Mouse (Mus musculus): ENCODE measurements at regions not wholly inside any gene's neighbourhood (a gene's known extent, or its start where the extent isn't known, plus 50 kb on each side); places are given as distances from the start of the nearest gene placed in this dataset.

DNA sequence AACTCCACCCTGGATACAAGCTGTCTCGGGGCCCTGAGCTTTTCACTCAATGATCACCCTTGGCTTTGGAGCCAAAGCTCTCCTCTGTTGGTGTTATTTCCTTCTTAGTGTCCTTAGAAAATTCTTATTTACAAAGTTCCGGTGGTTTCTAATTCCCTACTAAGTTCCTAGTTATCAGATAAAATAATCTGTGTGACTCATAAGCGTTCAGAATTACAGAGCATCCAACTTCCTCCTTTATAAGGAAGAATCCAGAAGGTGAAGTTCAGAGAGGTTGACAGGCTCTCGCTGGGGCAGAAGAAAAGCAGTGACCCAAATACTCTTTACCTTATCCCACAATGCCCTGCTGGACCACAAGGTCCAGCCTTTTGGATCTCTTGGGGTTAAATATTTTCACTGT lies 135.7 kb upstream of the Krr1 start:
- H3K4me1 ChIP-seq (ENCODE audit: control insufficient read depth, insufficient read depth, low read length): no peaks in the 10 kb centered on the region
- H3K4me3 ChIP-seq (ENCODE audit: low read length): no peak overlapping the region
- WGBS: 73% methylated on average over 4 of the region's 4 CpGs
- H3K9ac ChIP-seq (ENCODE audit: low read length): no peak overlapping the region
- no peaks in the 10 kb centered on the region for H3K36me3 ChIP-seq (ENCODE audit: control insufficient read depth, insufficient read depth)
- no peak overlapping the region for H3K4me2 ChIP-seq (ENCODE audit: low read depth, low read length)
- no peak for ATAC-seq (replicated peaks; ENCODE audit: extremely low read depth, insufficient read depth, low FRiP score)
- H3K27me3 ChIP-seq (ENCODE audit: control insufficient read depth, insufficient read depth, low read length): no peaks in the 10 kb centered on the region
- H3K27ac ChIP-seq (ENCODE audit: low read length): no peak overlapping the region
- H3K9me3 ChIP-seq (replicated peaks; ENCODE audit: control insufficient read depth, low read length): no peaks in the 10 kb centered on the region

DNA sequence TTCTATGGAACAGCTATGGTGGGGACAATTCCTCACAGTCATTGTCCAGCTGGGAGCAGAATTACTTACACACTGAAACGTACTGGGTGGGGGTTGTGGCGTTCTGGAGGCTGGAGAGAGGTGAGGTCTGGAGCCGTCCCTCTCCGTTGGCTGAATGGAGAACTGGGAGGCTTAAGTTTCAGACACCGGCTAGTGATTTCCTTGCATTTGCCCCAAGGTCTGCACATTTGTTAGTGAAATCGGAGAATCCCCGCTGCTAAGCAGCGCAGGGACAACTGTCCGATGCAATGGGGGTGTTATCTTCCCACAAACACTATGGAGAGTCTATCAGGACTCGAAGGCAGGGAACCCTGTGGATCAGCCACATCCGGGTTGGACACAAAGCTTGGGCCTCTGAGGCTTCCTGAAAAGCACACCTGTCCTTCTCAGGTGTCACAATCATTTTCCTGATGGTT lies 130.1 kb upstream of the Krr1 start:
- peak; percentile 37 for ATAC-seq (replicated peaks; ENCODE audit: extremely low read depth, insufficient read depth, low FRiP score)
- no peaks in the 10 kb centered on the region for H3K27me3 ChIP-seq (ENCODE audit: control insufficient read depth, insufficient read depth, low read length)
- no peaks in the 10 kb centered on the region for H3K9me3 ChIP-seq (replicated peaks; ENCODE audit: control insufficient read depth, low read length)
- H3K9ac ChIP-seq (ENCODE audit: low read length): no peak overlapping the region
- 55% methylated on average over 11 of the region's 11 CpGs for WGBS
- H3K4me1 ChIP-seq (ENCODE audit: control insufficient read depth, insufficient read depth, low read length): no peaks in the 10 kb centered on the region
- no peaks in the 10 kb centered on the region for H3K36me3 ChIP-seq (ENCODE audit: control insufficient read depth, insufficient read depth)
- no peak overlapping the region for H3K27ac ChIP-seq (ENCODE audit: low read length)
- no peak overlapping the region for H3K4me2 ChIP-seq (ENCODE audit: low read depth, low read length)
- H3K4me3 ChIP-seq (ENCODE audit: low read length): no peak overlapping the region

DNA sequence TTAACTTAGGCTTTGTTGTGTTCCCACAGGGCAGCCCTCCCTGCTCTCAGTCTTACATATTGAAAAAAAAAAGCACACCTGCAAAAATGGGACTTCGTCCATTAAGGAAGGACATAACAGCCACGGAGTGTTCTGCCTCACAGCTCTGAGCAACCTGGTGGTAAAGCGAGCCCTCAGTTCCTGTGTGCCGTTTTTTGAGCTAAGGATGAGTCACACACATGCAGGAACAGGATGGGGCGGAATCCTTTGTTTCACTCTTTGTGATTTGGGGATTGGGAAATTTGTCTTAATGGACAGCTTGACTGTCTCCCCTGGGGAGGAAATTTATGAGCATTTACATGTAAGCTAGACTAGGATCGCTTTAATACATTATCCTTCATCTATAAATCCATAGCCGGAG lies 129.6 kb upstream of the Krr1 start:
- WGBS: 69% methylated on average over 7 of the region's 7 CpGs
- H3K4me1 ChIP-seq (ENCODE audit: control insufficient read depth, insufficient read depth, low read length): no peaks in the 10 kb centered on the region
- H3K9ac ChIP-seq (ENCODE audit: low read length): no peak overlapping the region
- ATAC-seq (replicated peaks; ENCODE audit: extremely low read depth, insufficient read depth, low FRiP score): no peak
- H3K4me3 ChIP-seq (ENCODE audit: low read length): no peak overlapping the region
- H3K9me3 ChIP-seq (replicated peaks; ENCODE audit: control insufficient read depth, low read length): no peaks in the 10 kb centered on the region
- H3K36me3 ChIP-seq (ENCODE audit: control insufficient read depth, insufficient read depth): no peaks in the 10 kb centered on the region
- no peak overlapping the region for H3K27ac ChIP-seq (ENCODE audit: low read length)
- H3K4me2 ChIP-seq (ENCODE audit: low read depth, low read length): no peak overlapping the region
- no peaks in the 10 kb centered on the region for H3K27me3 ChIP-seq (ENCODE audit: control insufficient read depth, insufficient read depth, low read length)

DNA sequence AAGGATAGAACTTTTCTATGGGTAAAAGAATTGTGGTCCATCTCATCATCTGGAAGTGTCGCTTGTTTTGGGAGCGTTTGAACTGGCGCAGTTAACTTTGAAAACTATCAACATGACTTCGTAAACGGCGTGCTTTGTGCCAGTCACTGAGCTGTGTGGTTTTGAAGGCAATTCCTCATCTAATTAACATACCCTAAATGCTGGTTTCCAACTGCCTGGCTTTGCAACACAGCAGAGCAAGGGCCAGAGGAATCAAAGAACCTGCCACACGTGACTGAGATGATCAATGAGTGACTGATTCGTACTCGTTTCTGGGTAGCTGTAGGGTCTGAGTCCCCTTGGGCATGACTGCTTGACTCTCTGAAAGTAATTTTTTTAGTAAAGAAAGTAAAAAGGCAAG lies 129.2 kb upstream of the Krr1 start:
- H3K4me2 ChIP-seq (ENCODE audit: low read depth, low read length): no peak overlapping the region
- no peak for ATAC-seq (replicated peaks; ENCODE audit: extremely low read depth, insufficient read depth, low FRiP score)
- H3K9ac ChIP-seq (ENCODE audit: low read length): no peak overlapping the region
- WGBS: 78% methylated on average over 9 of the region's 9 CpGs
- no peak overlapping the region for H3K4me3 ChIP-seq (ENCODE audit: low read length)
- H3K36me3 ChIP-seq (ENCODE audit: control insufficient read depth, insufficient read depth): no peaks in the 10 kb centered on the region
- no peak overlapping the region for H3K27ac ChIP-seq (ENCODE audit: low read length)
- H3K4me1 ChIP-seq (ENCODE audit: control insufficient read depth, insufficient read depth, low read length): no peaks in the 10 kb centered on the region
- no peaks in the 10 kb centered on the region for H3K9me3 ChIP-seq (replicated peaks; ENCODE audit: control insufficient read depth, low read length)
- no peaks in the 10 kb centered on the region for H3K27me3 ChIP-seq (ENCODE audit: control insufficient read depth, insufficient read depth, low read length)

DNA sequence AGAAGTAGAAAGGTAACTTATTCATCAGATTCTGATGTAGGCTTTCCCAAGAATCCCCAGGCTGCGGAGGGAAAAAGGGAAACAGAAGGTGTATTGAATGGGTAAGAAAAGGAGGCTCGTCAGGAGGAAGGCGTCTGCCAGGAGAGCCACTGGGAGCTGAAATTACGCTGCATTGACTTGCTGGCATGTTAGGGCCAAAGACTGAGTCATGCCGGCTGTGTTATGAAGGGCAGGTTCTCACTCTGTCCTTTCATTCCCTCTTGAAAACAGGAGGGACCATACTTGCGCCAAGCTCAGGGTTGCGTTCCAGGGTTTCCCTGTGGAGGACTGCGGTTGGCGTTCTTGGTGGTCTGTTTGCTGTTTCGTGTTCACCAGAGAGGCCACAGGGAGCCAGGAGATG lies 128.3 kb upstream of the Krr1 start:
- no peak overlapping the region for H3K27ac ChIP-seq (ENCODE audit: low read length)
- no peaks in the 10 kb centered on the region for H3K9me3 ChIP-seq (replicated peaks; ENCODE audit: control insufficient read depth, low read length)
- H3K4me1 ChIP-seq (ENCODE audit: control insufficient read depth, insufficient read depth, low read length): no peaks in the 10 kb centered on the region
- 94% methylated on average over 10 of the region's 10 CpGs for WGBS
- no peak for ATAC-seq (replicated peaks; ENCODE audit: extremely low read depth, insufficient read depth, low FRiP score)
- H3K4me3 ChIP-seq (ENCODE audit: low read length): no peak overlapping the region
- H3K36me3 ChIP-seq (ENCODE audit: control insufficient read depth, insufficient read depth): no peaks in the 10 kb centered on the region
- no peak overlapping the region for H3K4me2 ChIP-seq (ENCODE audit: low read depth, low read length)
- H3K9ac ChIP-seq (ENCODE audit: low read length): no peak overlapping the region
- H3K27me3 ChIP-seq (ENCODE audit: control insufficient read depth, insufficient read depth, low read length): no peaks in the 10 kb centered on the region

DNA sequence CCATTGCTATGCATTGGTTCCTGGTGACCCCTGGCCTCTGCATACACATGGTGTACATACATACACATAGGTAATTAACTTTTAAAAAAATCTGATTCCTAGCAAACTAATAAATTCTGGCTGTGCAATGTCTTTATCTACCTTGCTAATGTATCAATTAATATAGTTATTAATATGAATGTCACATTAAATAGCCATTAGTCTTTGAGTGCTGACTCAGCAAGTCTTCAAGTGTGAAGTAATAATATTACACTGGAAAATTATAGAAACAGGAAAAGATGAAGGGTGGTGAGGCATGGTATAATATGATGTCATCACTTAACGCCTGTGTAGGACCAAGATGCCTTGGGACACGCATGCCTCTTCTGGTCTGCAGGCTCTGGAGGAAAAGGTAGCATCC lies 126.5 kb upstream of the Krr1 start:
- no peaks in the 10 kb centered on the region for H3K27me3 ChIP-seq (ENCODE audit: control insufficient read depth, insufficient read depth, low read length)
- no peaks in the 10 kb centered on the region for H3K36me3 ChIP-seq (ENCODE audit: control insufficient read depth, insufficient read depth)
- no peak overlapping the region for H3K4me3 ChIP-seq (ENCODE audit: low read length)
- no peak for ATAC-seq (replicated peaks; ENCODE audit: extremely low read depth, insufficient read depth, low FRiP score)
- H3K9me3 ChIP-seq (replicated peaks; ENCODE audit: control insufficient read depth, low read length): no peaks in the 10 kb centered on the region
- WGBS: 92% methylated on average over 2 of the region's 2 CpGs
- no peak overlapping the region for H3K4me2 ChIP-seq (ENCODE audit: low read depth, low read length)
- H3K9ac ChIP-seq (ENCODE audit: low read length): no peak overlapping the region
- no peaks in the 10 kb centered on the region for H3K4me1 ChIP-seq (ENCODE audit: control insufficient read depth, insufficient read depth, low read length)
- H3K27ac ChIP-seq (ENCODE audit: low read length): no peak overlapping the region

DNA sequence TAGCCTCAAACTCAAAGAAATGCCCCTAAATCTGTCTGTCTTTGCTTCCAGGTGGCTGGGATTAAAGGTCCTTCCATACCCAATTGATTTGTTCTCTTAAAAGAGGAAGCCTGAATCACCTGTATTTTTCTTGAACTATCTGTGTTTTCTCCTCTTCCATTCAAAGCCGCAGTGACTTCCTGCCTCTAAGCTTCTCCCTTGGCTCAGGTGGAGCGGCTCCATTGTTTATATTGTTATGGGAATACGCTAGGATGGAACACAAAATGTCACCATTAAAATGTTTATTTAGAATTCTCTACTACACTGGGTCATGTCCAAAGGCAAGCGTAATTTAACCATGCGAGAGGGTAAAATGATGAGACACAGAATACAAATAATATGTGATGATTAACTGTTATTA lies 118.2 kb upstream of the Krr1 start:
- Histone ChIP-seq H3K9me3 (replicated peaks; ENCODE audit: control insufficient read depth, low read length) (no peaks in the 10 kb centered on the region), H3K4me3 (ENCODE audit: low read length) (no peak overlapping the region), H3K9ac (ENCODE audit: low read length) (no peak overlapping the region), H3K27ac (ENCODE audit: low read length) (no peak overlapping the region), H3K4me1 (ENCODE audit: control insufficient read depth, insufficient read depth, low read length) (no peaks in the 10 kb centered on the region), H3K4me2 (ENCODE audit: low read depth, low read length) (no peak overlapping the region), H3K27me3 (ENCODE audit: control insufficient read depth, insufficient read depth, low read length) (no peaks in the 10 kb centered on the region), H3K36me3 (ENCODE audit: control insufficient read depth, insufficient read depth) (no peaks in the 10 kb centered on the region)
- ATAC-seq (replicated peaks; ENCODE audit: extremely low read depth, insufficient read depth, low FRiP score): no peak
- 80% methylated on average over 5 of the region's 5 CpGs for WGBS

DNA sequence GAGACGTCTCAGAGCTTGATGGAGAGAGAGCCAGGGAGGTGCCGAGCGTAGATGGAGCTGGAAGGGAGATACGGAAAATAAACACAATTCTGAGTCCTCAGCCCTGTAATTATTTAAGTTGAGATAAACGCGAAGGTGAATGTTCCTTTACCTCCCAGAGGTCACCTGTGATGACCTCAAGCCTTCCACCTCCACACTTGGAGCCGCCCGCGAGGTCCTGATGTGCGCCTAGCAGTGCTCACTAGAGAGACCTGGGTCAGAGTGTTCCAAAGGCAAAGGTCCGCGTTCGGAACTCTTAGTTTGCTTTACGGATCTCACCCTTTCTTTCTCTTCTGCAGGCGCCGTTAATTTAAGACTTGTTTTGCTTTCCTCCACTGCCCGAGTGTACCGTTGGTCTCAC lies 117.0 kb upstream of the Krr1 start:
- 85% methylated on average over 18 of the region's 18 CpGs for WGBS
- H3K4me2 ChIP-seq (ENCODE audit: low read depth, low read length): no peak overlapping the region
- H3K27ac ChIP-seq (ENCODE audit: low read length): no peak overlapping the region
- H3K27me3 ChIP-seq (ENCODE audit: control insufficient read depth, insufficient read depth, low read length): no peaks in the 10 kb centered on the region
- H3K9me3 ChIP-seq (replicated peaks; ENCODE audit: control insufficient read depth, low read length): no peaks in the 10 kb centered on the region
- H3K4me3 ChIP-seq (ENCODE audit: low read length): no peak overlapping the region
- no peaks in the 10 kb centered on the region for H3K4me1 ChIP-seq (ENCODE audit: control insufficient read depth, insufficient read depth, low read length)
- no peak overlapping the region for H3K9ac ChIP-seq (ENCODE audit: low read length)
- no peaks in the 10 kb centered on the region for H3K36me3 ChIP-seq (ENCODE audit: control insufficient read depth, insufficient read depth)
- no peak for ATAC-seq (replicated peaks; ENCODE audit: extremely low read depth, insufficient read depth, low FRiP score)

DNA sequence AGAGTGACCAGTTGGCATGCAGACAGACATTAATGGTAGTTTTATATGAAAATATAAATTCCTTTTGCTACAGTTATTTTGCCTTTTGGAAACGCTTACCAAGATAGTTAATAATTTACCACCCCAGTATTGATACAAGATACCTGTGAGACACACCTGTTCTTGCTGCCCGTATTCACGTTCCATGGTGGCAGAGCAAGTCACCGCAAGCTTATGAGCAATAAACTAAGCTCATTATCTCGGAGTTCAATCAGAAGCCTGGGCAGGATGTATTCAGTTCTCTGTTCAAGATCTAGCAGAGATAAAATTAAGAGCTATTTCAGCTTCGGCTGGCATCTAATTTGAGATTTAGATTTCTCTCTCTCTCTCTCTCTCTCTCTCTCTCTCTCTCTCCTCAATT lies 114.1 kb upstream of the Krr1 start:
- ATAC-seq (replicated peaks; ENCODE audit: extremely low read depth, insufficient read depth, low FRiP score): no peak
- Histone ChIP-seq H3K4me1 (ENCODE audit: control insufficient read depth, insufficient read depth, low read length) (no peaks in the 10 kb centered on the region), H3K4me2 (ENCODE audit: low read depth, low read length) (no peak overlapping the region), H3K4me3 (ENCODE audit: low read length) (no peak overlapping the region), H3K9ac (ENCODE audit: low read length) (no peak overlapping the region), H3K9me3 (replicated peaks; ENCODE audit: control insufficient read depth, low read length) (no peaks in the 10 kb centered on the region), H3K27ac (ENCODE audit: low read length) (no peak overlapping the region), H3K27me3 (ENCODE audit: control insufficient read depth, insufficient read depth, low read length) (no peaks in the 10 kb centered on the region), H3K36me3 (ENCODE audit: control insufficient read depth, insufficient read depth) (no peaks in the 10 kb centered on the region)
- WGBS: 77% methylated on average over 6 of the region's 6 CpGs

DNA sequence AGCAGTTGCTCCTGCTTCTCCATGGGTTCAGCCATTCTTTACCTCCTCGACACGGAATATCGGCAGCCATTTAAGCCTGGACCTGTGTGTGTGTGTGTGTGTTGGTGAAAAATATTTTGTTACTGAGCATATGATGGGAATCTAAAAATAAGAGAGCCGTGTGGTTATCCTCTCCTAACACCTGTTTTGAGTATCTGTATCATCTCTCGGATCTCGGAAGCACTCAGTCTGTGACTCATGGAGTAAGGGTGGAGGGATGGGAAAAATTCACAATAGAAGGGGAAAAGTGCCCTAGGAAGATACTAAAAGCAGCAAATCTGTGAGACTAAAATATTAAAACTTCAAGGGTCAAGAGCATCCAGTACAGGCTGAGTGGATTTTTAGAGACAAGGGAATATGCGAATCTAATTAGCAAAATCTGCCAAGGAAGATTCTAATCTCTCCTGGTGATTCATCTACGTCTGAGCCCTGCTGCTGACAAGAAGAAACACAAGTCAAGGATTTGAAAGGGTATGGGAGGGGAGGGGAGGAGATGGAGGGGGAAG lies 107.1 kb upstream of the Krr1 start:
- 83% methylated on average over 8 of the region's 8 CpGs for WGBS
- 0 out of 2 replicates have a peak, but pooled peaks cover 3% of the 10 kb centered on the region for H3K9me3 ChIP-seq (replicated peaks; ENCODE audit: control insufficient read depth, low read length)
- H3K27me3 ChIP-seq (ENCODE audit: control insufficient read depth, insufficient read depth, low read length): no peaks in the 10 kb centered on the region

More for the DNA sequence above, 107.1 kb upstream of the Krr1 start:
- H3K9ac ChIP-seq (ENCODE audit: low read length): no peak overlapping the region
- no peak for ATAC-seq (replicated peaks; ENCODE audit: extremely low read depth, insufficient read depth, low FRiP score)
- peaks cover 4% of the 10 kb centered on the region; the same call in 1 of the 2 replicates for H3K4me1 ChIP-seq (ENCODE audit: control insufficient read depth, insufficient read depth, low read length)
- H3K27ac ChIP-seq (ENCODE audit: low read length): no peak overlapping the region
- no peak overlapping the region for H3K4me2 ChIP-seq (ENCODE audit: low read depth, low read length)
- H3K4me3 ChIP-seq (ENCODE audit: low read length): no peak overlapping the region
- H3K36me3 ChIP-seq (ENCODE audit: control insufficient read depth, insufficient read depth): no peaks in the 10 kb centered on the region

Measured in heart, embryonic 16.5 days (tissue).